Mouse (Mus musculus): ENCODE measurements at regions not wholly inside any gene's neighbourhood (a gene's known extent, or its start where the extent isn't known, plus 50 kb on each side); places are given as distances from the start of the nearest gene placed in this dataset.

DNA sequence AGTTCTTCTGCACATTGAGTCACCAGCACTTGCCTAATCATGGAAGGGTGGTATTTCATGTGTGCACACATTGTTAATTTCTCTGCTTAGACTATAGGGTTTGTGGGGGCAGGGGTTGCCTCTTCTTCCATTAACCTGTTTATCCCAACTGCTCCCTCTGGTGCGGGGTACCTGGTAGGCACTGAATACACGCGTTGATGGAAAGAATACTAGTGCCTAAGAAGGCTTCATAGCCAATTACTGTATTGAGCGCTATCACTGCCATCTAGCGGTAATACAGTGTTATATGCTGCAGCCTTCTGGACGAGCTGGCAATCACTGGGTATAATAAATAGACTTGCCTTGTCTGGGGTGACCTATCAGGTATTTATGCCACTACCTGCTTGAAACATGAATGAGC is 86.4 kb upstream of the Chd2 start:
- H3K4me2 ChIP-seq (ENCODE audit: insufficient read depth, low read depth, poor library complexity, severe bottlenecking): peak overlapping the region; percentile 17; the same call in 1 of the 2 replicates
- no peaks in the 10 kb centered on the region for H3K79me2 ChIP-seq (replicated peaks; ENCODE audit: control insufficient read depth, extremely low read depth, insufficient read depth, poor library complexity, severe bottlenecking)
- peaks cover 0 to 9% of the 10 kb centered on the region in 2 experiments; a peak in 2 of 4 replicates for H3K4me1 ChIP-seq (ENCODE audit: control insufficient read depth in 1 of 2, insufficient read depth in 2 of 2)
- in situ Hi-C loops (cut with MboI; ENCODE audit: low pct_ligation_motif_present, low pct_unique_long_range_greater_than_20kb, low sequenced_read_pairs) (loop anchor here (5.0 kb wide), 1 partner anchor 186 kb away; no protein-coding TSS in a partner anchor), dilution Hi-C loops (cut with MboI; ENCODE audit: extremely low pct_ligation_motif_present, extremely low pct_unique_long_range_greater_than_20kb, low sequenced_read_pairs) (no loop called here)
- peaks cover 4% of the 10 kb centered on the region for H3K9me3 ChIP-seq (replicated peaks; ENCODE audit: low read length)
- peak; percentile 92 for DNase-seq (ENCODE audit: extremely low read depth)
- no peak overlapping the region for H3K4me3 ChIP-seq (replicated peaks in 1 of 3; ENCODE audit: low read depth in 2 of 3, low read length in 2 of 3, poor library complexity in 1 of 3)
- no peak overlapping the region for H3K9ac ChIP-seq (ENCODE audit: insufficient read depth, low read depth)
- no peaks in the 10 kb centered on the region for H3K27me3 ChIP-seq (replicated peaks)
- TF ChIP-seq MAX (IDR thresholded peaks at IDR 0.05; ENCODE audit: low read length) (peak; percentile 58), KAT2A (IDR thresholded peaks at IDR 0.05; ENCODE audit: insufficient replicate concordance, low read length) (no peak), GABPA (IDR thresholded peaks at IDR 0.05; ENCODE audit: insufficient replicate concordance, low read depth, low read length) (no peak), MAZ (IDR thresholded peaks at IDR 0.05; ENCODE audit: low read depth, low read length) (no peak; the same call in 1 of the 2 replicates), SMC3 (IDR thresholded peaks at IDR 0.05; ENCODE audit: low read depth, low read length) (peak; percentile 99), RAD21 (IDR thresholded peaks at IDR 0.05; ENCODE audit: low read depth, low read length) (peak; percentile 100), MYC (IDR thresholded peaks at IDR 0.05; ENCODE audit: low read depth, low read length) (peak; percentile 83), ZNF384 (IDR thresholded peaks at IDR 0.05; ENCODE audit: low read depth, low read length) (peak; percentile 51), TCF12 (IDR thresholded peaks at IDR 0.05; ENCODE audit: low read depth, low read length) (peak; percentile 36; the same call in 1 of the 2 replicates), CHD2 (IDR thresholded peaks at IDR 0.05; ENCODE audit: low read length) (peak; percentile 53; the same call in 1 of the 2 replicates), EP300 (IDR thresholded peaks at IDR 0.05; ENCODE audit: low read length) (0 out of 2 replicates have a peak, but pooled peaks have one; percentile 17), JUN (IDR thresholded peaks at IDR 0.05; ENCODE audit: insufficient read depth, low read depth, low read length) (0 out of 2 replicates have a peak, but pooled peaks have one; percentile 19), JUND (conservative IDR thresholded peaks at IDR 0.05; ENCODE audit: low read depth, low read length) (peak; percentile 54), MAFK (IDR thresholded peaks at IDR 0.05; ENCODE audit: insufficient replicate concordance, low read length) (no peak), E2F4 (IDR thresholded peaks at IDR 0.05; ENCODE audit: insufficient replicate concordance, low read depth, low read length) (0 out of 2 replicates have a peak, but pooled peaks have one; percentile 74), CTCF (conservative IDR thresholded peaks at IDR 0.05 in 1 of 2, IDR thresholded peaks at IDR 0.05 in 1 of 2; ENCODE audit: low read depth in 2 of 2, low read length in 2 of 2) (peak; percentile 86 to 98), SIN3A (IDR thresholded peaks at IDR 0.05; ENCODE audit: low read length) (peak; percentile 66; the same call in 1 of the 2 replicates), HCFC1 (IDR thresholded peaks at IDR 0.05; ENCODE audit: low read depth, low read length) (peak; percentile 30; the same call in 1 of the 2 replicates), IRF4 (IDR thresholded peaks at IDR 0.05; ENCODE audit: low read depth, low read length) (peak; percentile 48; the same call in 1 of the 2 replicates), POLR2A (IDR thresholded peaks at IDR 0.05; ENCODE audit: low read depth, low read length) (peak; percentile 35; the same call in 1 of the 2 replicates), NRF1 (IDR thresholded peaks at IDR 0.05; ENCODE audit: low read depth, low read length) (peak; percentile 31; the same call in 1 of the 2 replicates), NELFE (IDR thresholded peaks at IDR 0.05; ENCODE audit: low read depth, low read length) (no peak; the same call in 1 of the 2 replicates), MXI1 (IDR thresholded peaks at IDR 0.05; ENCODE audit: low read depth, low read length) (peak; percentile 74; the same call in 1 of the 2 replicates), ELF1 (IDR thresholded peaks at IDR 0.05; ENCODE audit: low read depth, low read length) (0 out of 2 replicates have a peak, but pooled peaks have one; percentile 31), ZC3H11A (IDR thresholded peaks at IDR 0.05; ENCODE audit: low read depth, low read length) (peak; percentile 96)
- no peak overlapping the region for H3K27ac ChIP-seq (ENCODE audit: insufficient read depth, low read depth)
- H3K36me3 ChIP-seq (replicated peaks in 1 of 2; ENCODE audit: control insufficient read depth in 1 of 2, insufficient read depth in 1 of 2, low read length in 1 of 2): no peaks in the 10 kb centered on the region

All from CH12.LX (cell line).